Mouse (Mus musculus): Measurements from ENCODE around the gene Gucd1.

DNA sequence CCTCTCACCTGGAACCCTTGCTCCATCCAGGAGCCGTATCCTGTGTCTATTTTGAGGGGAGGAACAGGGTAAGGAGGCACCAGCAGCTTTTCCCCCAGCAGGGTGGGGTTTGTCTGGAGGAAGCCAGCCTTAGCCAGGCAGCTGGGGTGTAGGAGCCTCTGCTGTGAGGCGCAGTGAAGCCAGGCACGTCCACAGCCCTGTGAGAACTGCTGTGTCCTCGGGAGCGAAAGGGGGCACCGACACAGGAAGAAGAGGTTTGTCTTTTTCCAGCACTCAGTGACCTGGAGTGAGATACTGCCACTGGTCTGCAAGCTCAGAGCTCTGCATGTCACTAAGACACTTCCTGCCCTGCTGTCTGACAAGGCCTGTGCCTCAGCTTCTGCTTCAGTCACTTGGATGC lies 213.4 kb downstream of the Gucd1 start:
- no peak for TF ChIP-seq CTCF (IDR thresholded peaks at IDR 0.05; ENCODE audit: low read depth)
- TF ChIP-seq EP300 (IDR thresholded peaks at IDR 0.05; ENCODE audit: low read depth), result 0 out of 2 replicates have a peak, but pooled peaks have one; percentile 22

All from heart, postnatal 0 days (tissue).